ENCODE assay signal across 28 mouse cellular contexts in genomic region chr4:101017806-101018205, GRCm38 (mm10). TPM values are rescaled to one million over a fixed set of nuclear protein-coding genes. Genes with fewer than 3 reads are reported as not detected.
"Had no signal": no experiment of that assay in that cellular context is flagged by ENCODE, and none has a peak within 500 bp of the region (broad histone marks: within the 10 kb centered on the region; RNA-seq: fewer than 3 reads in every experiment).

No protein-coding gene starts in this region.

- H3K27me3 ChIP-seq: midbrain, embryonic 12.5 days; neural tube, embryonic 13.5 days; neural tube, embryonic 15.5 days; stomach, embryonic 15.5 days had no signal

- H3K4me3 ChIP-seq: midbrain, embryonic 10.5 days; midbrain, embryonic 12.5 days; myocyte; neural tube, embryonic 13.5 days; neural tube, embryonic 15.5 days; stomach, embryonic 15.5 days had no signal

- H3K27ac ChIP-seq: midbrain, embryonic 10.5 days; midbrain, embryonic 12.5 days; neural tube, embryonic 13.5 days; neural tube, embryonic 15.5 days; stomach, embryonic 15.5 days; stomach, postnatal 0 days had no signal

- H3K4me1 ChIP-seq: midbrain, embryonic 10.5 days; midbrain, embryonic 12.5 days; neural tube, embryonic 13.5 days; neural tube, embryonic 15.5 days; stomach, embryonic 15.5 days had no signal

- H3K9ac ChIP-seq: lung, embryonic 14.5 days; midbrain, embryonic 12.5 days; neural tube, embryonic 13.5 days; neural tube, embryonic 15.5 days; stomach, embryonic 15.5 days had no signal

- H3K9me3 ChIP-seq: neural tube, embryonic 15.5 days; stomach, embryonic 15.5 days had no signal

- H3K36me3 ChIP-seq: neural tube, embryonic 13.5 days; neural tube, embryonic 15.5 days; stomach, embryonic 15.5 days had no signal

- DNase-seq: lung, adult 18-20 months; lung, embryonic 14.5 days; lung, postnatal 10 days; lung, postnatal 4 days; midbrain, embryonic 14.5 days; retina, postnatal 1 day; right cerebral cortex, adult 18-20 months; right cerebral cortex, postnatal 25 days; right cerebral cortex, postnatal 4 days; spleen, adult 18-20 months; thymus, adult 2 months; thymus, postnatal 25 days; thymus, postnatal 4 days had no signal

- H3K4me2 ChIP-seq: lung, embryonic 14.5 days; midbrain, embryonic 12.5 days; neural tube, embryonic 13.5 days; neural tube, embryonic 15.5 days; stomach, embryonic 15.5 days had no signal

RNA-seq across cellular contexts. Expression of gene Gm10577, which starts 2.7 kb away (rescaled TPM):
- total RNA-seq: megakaryocyte, adult 5-6 weeks; megakaryocyte-erythroid progenitor cell, adult 5-6 weeks had no signal
- polyA plus RNA-seq: lung, embryonic 14.5 days; lung, embryonic 16.5 days; midbrain, embryonic 10.5 days; midbrain, embryonic 12.5 days; midbrain, embryonic 14.5 days; midbrain, embryonic 16.5 days; myocyte; neural tube, embryonic 11.5 days; neural tube, embryonic 13.5 days; neural tube, embryonic 15.5 days; small intestine, adult 2 months; stomach, embryonic 15.5 days; stomach, postnatal 0 days; testis, adult 2 months; thymus, adult 2 months; urinary bladder, adult 2 months had no signal

RNA-seq across cellular contexts. Expression of gene Raver2, which starts 51.0 kb away (rescaled TPM):
- total RNA-seq: megakaryocyte-erythroid progenitor cell, adult 5-6 weeks had no signal
